Mouse (Mus musculus) midbrain, embryonic 10.5 days (tissue): Measurements from ENCODE around the gene Clk2. TPM values are rescaled to one million over a fixed set of nuclear protein-coding genes. Genes with fewer than 3 reads are reported as not detected.
"Not testable (repeated sequence)": the region's sequence is repeated elsewhere in the genome, so short reads cannot be mapped to it uniquely, and the experiment has no call there.

Experiments
- DNase-seq: peaks from one replicate; pipeline ENCODE4 v3.0.0-alpha.2; 2017; ENCODE audit warnings: low spot score
- H3K27ac ChIP-seq: fragments of 300-500 bp; sonication (generic); replicated peaks from 2 replicates; pipeline ENCODE4 v1.5.1; 2016; ENCODE audit warnings: mild to moderate bottlenecking
- H3K27me3 ChIP-seq: fragments of 300-500 bp; sonication (generic); 2 replicates; pipeline ENCODE4 v1.6.1; 2016; ENCODE audit warnings: low read depth, mild to moderate bottlenecking; ENCODE audit not compliant: poor library complexity, severe bottlenecking
- H3K36me3 ChIP-seq: fragments of 300-500 bp; sonication (generic); 2 replicates; pipeline ENCODE4 v1.6.1; 2016; ENCODE audit warnings: mild to moderate bottlenecking, moderate library complexity
- H3K4me1 ChIP-seq: fragments of 300-500 bp; sonication (generic); 2 replicates; pipeline ENCODE4 v1.6.1; 2016
- H3K4me3 ChIP-seq: fragments of 300-500 bp; sonication (generic); 2 replicates; pipeline ENCODE4 v1.5.1; 2016; ENCODE audit warnings: mild to moderate bottlenecking, moderate library complexity
- H3K9me3 ChIP-seq: fragments of 300-500 bp; sonication (generic); replicated peaks from 2 replicates; pipeline ENCODE4 v1.6.1; 2016; ENCODE audit warnings: mild to moderate bottlenecking
- WGBS: fragments of 180-500 bp; shearing (Covaris S2); methylation state at CpG from one replicate; pipeline ENCODE4 v1.1.7; 2016; 5-methylcytosine and 5-hydroxymethylcytosine counted together
- polyA plus RNA-seq: library from polyadenylated mRNA; unstranded; fragments of >200 nt; fragmentation: Nextera tagmentation; extraction: Ambion mirVana; gene quantifications from 2 replicates; pipeline ENCODE4 v1.2.1, GENCODE M21; 2016

The Clk2 gene
- polyA plus RNA-seq, 1 experiment from 2014 or later: 34.0 TPM

DNA sequence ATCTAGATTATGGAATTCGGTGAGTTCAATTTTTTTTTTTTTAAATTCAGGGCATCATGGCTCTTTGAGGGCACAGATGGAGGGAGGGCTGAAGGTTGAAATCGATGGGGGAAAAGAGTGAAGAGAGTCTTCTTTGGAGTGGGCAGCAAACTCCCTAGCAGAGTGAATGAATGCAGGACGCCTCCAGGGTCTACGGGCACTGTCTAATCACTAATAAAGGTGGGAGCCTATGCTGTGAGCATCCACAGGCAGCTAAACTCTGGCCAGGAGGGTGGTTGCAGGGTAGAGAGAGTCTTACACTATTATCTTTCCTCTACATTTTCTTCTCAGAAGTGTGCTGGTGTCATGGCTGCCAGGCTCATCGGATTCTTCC is 38.5 kb downstream of the Clk2 start:
- peak overlapping the region; percentile 56 for H3K4me3 ChIP-seq
- peaks cover 43% of the 10 kb centered on the region for H3K36me3 ChIP-seq
- 45% methylated on average over 5 of the region's 5 CpGs for WGBS
- H3K9me3 ChIP-seq: no peaks in the 10 kb centered on the region
- peak overlapping the region; percentile 23 for H3K27ac ChIP-seq
- no peaks in the 10 kb centered on the region for H3K27me3 ChIP-seq
- DNase-seq: no peak
- H3K4me1 ChIP-seq: peaks cover 9% of the 10 kb centered on the region

DNA sequence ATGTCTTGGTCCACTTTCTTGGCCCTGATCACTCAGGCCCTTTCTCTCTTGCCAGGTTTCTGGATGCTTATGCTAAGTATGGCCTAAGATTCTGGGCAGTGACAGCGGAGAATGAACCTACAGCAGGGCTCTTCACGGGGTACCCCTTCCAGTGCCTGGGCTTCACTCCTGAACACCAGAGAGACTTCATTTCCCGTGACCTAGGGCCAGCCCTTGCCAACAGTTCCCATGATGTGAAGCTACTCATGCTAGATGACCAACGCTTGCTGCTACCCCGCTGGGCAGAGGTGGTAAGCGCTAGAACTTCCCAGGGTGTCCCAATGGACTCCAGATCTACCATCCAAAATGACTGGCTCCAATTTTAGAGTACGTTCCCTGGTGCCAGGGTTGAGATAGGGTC is 41.5 kb downstream of the Clk2 start:
- H3K36me3 ChIP-seq: peaks cover 73% of the 10 kb centered on the region

DNA sequence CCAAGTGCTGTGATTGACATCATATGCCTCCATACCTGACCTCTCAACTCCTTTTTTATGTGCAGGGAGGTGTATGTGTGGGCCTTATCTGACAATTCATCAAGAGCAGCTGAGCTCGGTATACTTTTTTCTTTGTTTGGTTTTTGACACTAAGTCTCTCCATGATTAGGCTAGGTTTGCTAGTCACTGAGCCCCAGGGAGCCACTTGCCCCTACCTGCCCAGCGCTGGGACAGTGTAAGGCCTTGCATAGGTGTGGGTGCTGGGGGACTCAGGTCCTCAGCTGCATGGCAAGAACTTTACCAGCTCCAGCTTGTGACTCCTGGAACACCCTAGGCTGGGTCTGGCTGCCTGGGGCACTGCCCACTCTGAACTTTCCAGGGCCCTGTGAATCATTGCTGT is 42.1 kb downstream of the Clk2 start:
- 88% methylated on average over 2 of the region's 2 CpGs for WGBS
- no peaks in the 10 kb centered on the region for H3K27me3 ChIP-seq
- peaks cover 9% of the 10 kb centered on the region for H3K4me1 ChIP-seq
- H3K9me3 ChIP-seq: no peaks in the 10 kb centered on the region
- no peak overlapping the region for H3K27ac ChIP-seq
- no peak overlapping the region for H3K4me3 ChIP-seq
- no peak for DNase-seq
- peaks cover 79% of the 10 kb centered on the region for H3K36me3 ChIP-seq

More for the DNA sequence above, 41.5 kb downstream of the Clk2 start:
- Histone ChIP-seq H3K27ac (no peak overlapping the region), H3K27me3 (no peaks in the 10 kb centered on the region), H3K4me1 (peaks cover 9% of the 10 kb centered on the region), H3K9me3 (no peaks in the 10 kb centered on the region), H3K4me3 (no peak overlapping the region)
- WGBS: 93% methylated on average over 7 of the region's 7 CpGs
- no peak for DNase-seq

DNA sequence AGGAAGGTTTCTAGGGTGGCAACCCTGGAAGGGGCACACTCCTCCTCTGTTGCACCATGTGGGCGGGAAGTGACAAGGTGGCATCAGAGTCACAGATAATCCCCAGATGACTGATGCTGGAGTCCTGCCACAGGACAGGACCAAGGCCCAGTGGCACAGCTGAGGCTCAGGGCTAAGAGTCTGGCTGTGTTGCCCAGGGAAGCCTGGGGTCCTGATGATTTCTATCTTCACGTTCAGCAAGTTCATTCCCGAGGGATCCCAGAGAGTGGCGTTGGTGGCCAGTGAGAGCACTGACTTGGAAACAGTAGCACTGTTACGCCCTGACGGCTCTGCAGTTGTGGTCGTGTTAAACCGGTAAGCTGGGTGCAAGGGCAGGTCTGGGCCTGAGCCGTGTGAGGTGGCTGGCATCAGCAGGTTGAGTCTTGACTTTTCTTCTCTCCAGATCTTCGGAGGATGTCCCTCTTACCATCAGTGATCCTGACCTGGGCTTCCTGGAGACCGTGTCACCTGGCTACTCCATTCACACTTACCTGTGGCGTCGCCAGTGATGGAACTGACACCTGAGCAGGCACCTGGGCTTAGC is 43.6 kb downstream of the Clk2 start:
- H3K4me3 ChIP-seq: no peak overlapping the region
- H3K4me1 ChIP-seq: peaks cover 17% of the 10 kb centered on the region
- no peak overlapping the region for H3K27ac ChIP-seq
- H3K36me3 ChIP-seq: peaks cover 80% of the 10 kb centered on the region
- H3K27me3 ChIP-seq: no peaks in the 10 kb centered on the region
- no peak for DNase-seq
- H3K9me3 ChIP-seq: no peaks in the 10 kb centered on the region
- 92% methylated on average over 13 of the region's 13 CpGs for WGBS

DNA sequence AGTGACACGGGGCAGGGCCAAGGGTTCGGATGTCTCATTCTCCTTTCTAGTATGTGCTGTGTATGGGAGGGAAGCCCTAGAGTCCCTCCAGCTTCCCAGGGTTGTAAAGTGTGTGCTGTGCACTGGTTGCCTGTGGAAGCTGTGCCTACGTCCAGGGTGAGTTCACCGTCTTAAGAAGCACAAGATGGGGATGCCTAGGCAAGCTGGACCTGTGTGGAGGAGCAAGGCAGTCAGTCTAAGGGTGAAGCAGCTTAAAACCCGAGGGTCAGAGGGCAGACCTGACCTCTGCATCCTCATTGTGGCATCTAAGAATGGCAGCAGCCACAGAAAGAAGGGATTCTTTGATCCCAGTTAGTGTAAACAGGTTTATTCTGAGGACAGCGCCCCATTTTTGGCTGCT is 44.1 kb downstream of the Clk2 start:
- 88% methylated on average over 6 of the region's 6 CpGs for WGBS
- no peak overlapping the region for H3K4me3 ChIP-seq
- DNase-seq: no peak
- peaks cover 80% of the 10 kb centered on the region for H3K36me3 ChIP-seq
- H3K4me1 ChIP-seq: peaks cover 17% of the 10 kb centered on the region
- no peaks in the 10 kb centered on the region for H3K9me3 ChIP-seq
- H3K27me3 ChIP-seq: no peaks in the 10 kb centered on the region
- H3K27ac ChIP-seq: no peak overlapping the region

DNA sequence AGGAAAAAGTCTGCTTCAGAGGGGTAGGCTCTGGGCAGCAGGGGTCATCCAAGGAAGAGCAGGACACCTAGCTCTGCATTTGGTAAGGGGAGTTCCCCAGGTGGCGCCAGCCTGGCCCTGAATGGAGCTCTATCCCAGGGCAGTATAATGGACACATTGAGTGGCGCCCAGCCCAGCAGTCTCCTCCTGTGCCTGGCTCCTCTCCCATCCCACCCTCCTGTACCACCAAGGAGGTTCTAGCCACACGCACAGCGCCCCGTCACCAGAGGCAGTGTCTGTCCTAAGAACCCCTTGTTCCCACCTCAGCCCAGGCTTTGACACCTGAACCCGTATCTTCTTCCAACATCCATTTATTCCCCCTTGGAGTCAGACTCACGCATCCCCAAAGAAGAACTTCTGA is 45.1 kb downstream of the Clk2 start:
- Histone ChIP-seq H3K9me3 (no peaks in the 10 kb centered on the region), H3K36me3 (peaks cover 71% of the 10 kb centered on the region), H3K4me3 (no peak overlapping the region), H3K27ac (no peak overlapping the region), H3K4me1 (peaks cover 20% of the 10 kb centered on the region), H3K27me3 (no peaks in the 10 kb centered on the region)
- DNase-seq: no peak
- 91% methylated on average over 7 of the region's 7 CpGs for WGBS

DNA sequence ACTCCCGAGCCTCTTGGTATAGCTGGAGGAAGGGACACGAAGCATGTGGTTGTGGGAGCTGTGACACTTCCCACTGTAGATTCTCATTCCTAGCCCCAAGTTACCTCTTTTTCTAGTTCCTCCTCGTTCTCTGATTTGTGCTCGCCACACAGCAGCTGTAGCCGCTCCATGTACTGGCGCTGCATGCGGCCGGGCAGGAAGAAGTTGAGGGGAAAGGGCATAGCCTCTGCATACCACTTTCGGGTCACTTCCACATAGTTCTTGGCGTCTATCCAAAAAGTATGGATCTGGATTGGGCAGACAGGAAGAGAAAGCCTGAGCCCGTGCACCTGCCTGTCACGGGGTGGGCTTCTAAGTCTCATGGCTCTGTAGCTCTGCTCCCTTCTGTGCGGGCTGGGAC is 45.6 kb downstream of the Clk2 start:
- H3K36me3 ChIP-seq: peaks cover 66% of the 10 kb centered on the region
- 92% methylated on average over 13 of the region's 13 CpGs for WGBS

DNA sequence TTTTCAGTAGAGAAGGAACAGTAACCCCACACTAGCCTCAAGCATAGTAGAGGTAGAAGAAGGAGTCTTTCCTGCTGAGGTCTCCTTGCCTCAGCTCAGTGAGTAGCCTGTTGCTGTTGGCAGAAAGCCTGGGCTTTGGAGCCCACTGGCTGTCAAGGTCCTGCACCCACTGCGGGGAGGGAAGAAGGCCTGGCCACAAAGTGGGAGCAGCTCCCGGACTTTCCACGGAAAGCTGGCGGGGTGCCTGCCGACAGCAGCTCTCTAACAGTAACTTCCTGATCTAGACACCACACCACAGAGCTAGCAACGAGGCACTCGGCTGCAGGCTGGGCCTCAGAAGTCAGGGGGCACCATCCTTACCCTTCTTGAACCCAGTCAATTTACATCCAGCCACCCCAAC is 46.1 kb downstream of the Clk2 start:
- peaks cover 61% of the 10 kb centered on the region for H3K36me3 ChIP-seq

More for the DNA sequence above, 45.6 kb downstream of the Clk2 start:
- Histone ChIP-seq H3K27ac (no peak overlapping the region), H3K4me3 (no peak overlapping the region), H3K9me3 (no peaks in the 10 kb centered on the region), H3K27me3 (no peaks in the 10 kb centered on the region), H3K4me1 (peaks cover 25% of the 10 kb centered on the region)
- DNase-seq: no peak

DNA sequence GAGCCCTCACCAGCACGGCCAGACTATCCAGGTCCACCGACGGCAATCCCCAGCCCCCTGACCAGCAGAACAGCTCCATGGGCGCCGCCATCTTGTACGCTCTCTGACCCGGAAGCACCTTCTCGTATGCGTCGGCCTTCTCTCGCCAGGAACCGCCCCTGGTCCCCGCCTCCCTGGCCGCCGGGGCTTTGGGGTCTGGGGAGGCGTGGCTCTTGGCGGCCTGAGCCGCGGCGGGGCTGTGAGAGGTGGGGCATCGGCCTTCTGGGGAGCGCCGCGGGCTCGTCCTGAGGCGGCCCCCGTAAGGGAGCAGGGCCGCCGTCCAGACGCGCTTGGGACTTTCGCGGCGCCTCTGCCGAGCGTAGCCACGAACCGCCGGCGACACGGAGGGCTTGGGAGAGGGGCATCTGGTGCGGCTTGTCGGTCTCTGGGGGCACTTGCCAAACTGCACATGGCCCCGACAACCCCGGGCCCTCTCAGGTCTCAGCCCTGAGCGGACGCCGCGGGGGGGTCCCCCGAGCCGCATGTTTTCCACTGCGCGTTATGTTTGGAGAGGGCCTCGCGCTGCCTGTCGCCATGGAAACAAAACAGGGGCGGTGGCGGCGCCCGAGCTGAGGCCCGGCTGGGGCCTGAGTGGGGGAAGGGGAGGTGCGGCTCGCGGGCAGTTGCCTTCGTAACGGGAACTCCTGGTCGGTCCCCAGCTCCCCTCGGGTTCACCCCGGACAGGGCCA is 49.4 kb downstream of the Clk2 start:
- peak overlapping the region; percentile 97 for H3K27ac ChIP-seq
- under 1% methylated on average over 66 of the region's 69 CpGs for WGBS
- peaks cover 52% of the 10 kb centered on the region for H3K36me3 ChIP-seq
- no peaks in the 10 kb centered on the region for H3K27me3 ChIP-seq
- H3K9me3 ChIP-seq: no peaks in the 10 kb centered on the region
- peak; percentile 96 for DNase-seq
- H3K4me1 ChIP-seq: peaks cover 62% of the 10 kb centered on the region
- H3K4me3 ChIP-seq: peak overlapping the region; percentile 81

More for the DNA sequence above, 46.1 kb downstream of the Clk2 start:
- H3K27ac ChIP-seq: no peak overlapping the region
- no peaks in the 10 kb centered on the region for H3K9me3 ChIP-seq
- DNase-seq: no peak
- H3K4me1 ChIP-seq: peaks cover 30% of the 10 kb centered on the region
- H3K27me3 ChIP-seq: no peaks in the 10 kb centered on the region
- H3K4me3 ChIP-seq: no peak overlapping the region
- WGBS: 82% methylated on average over 7 of the region's 7 CpGs

DNA sequence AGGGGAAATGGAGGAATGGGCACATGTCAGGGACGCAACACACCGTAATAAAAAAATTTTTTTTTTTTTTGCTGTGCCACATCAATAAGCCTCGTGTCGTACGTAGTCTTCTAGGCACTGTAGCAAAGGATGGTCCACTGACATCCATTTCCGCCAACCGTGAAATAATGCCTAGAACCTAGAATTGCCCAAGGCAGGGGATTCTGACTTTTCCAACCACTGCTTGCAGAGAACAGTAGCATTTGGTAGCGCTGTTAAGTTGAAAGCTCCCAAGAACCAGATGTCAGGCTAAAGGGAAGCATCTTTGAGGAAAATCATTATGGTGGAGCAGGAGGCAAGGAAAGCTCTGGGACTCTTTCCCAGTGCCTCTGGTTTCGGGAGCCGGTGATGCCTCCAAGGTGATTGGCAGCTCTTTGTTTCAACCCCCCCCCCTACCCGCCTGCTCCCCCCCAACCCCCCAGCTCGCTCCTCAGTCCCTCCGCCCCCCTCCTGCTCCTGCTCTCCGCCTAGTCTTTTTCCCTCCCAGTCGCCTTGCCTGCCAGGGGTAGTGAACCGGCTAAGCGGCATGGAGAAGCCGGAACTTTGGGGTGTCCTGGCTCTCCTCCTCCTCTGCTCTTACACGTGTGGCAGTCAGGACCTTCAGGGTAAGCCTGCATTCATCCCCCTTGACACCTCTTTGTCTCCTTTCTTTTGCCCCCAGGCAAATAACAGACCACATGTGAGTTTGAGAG is 50.3 kb downstream of the Clk2 start, which contains the start of gene Thbs3:
Gene Thbs3, plus strand, starts transcription at position 500 of the 731 bp plus-strand sequence.
- 1% methylated on average over 19 of the region's 19 CpGs for WGBS
- DNase-seq: peak; percentile 82
- Histone ChIP-seq H3K27me3 (no peaks in the 10 kb centered on the region), H3K9me3 (no peaks in the 10 kb centered on the region), H3K27ac (peak within 1 kb of the TSS; percentile 97), H3K4me1 (peaks cover 71% of the 10 kb centered on the region), H3K4me3 (peak within 1 kb of the TSS; percentile 81), H3K36me3 (peaks cover 52% of the 10 kb centered on the region)

DNA sequence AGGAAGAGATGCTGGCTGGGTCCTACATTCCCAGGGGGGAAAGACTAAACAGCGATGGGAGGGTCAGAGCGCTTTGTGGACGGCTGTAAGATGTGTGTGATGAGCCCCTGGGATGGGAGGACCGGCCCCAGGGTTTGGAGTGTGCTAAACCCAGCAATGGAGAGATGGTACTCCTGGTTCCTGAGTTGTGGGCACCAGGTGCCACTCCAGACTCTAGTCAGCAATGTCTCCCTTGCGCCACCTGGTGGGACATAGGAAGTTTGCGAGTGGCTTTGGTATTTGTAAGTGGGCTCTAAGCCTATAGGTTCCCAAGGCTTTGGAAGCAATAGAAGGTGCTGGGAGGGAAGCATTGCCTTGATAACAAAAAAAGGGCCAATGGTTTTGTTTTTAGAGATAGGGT is 51.3 kb downstream of the Clk2 start:
- DNase-seq: peak; percentile 88
- WGBS: 0% methylated on average over 6 of the region's 6 CpGs
- Histone ChIP-seq H3K36me3 (peaks cover 50% of the 10 kb centered on the region), H3K27me3 (no peaks in the 10 kb centered on the region), H3K4me1 (peaks cover 79% of the 10 kb centered on the region), H3K9me3 (no peaks in the 10 kb centered on the region), H3K4me3 (peak overlapping the region; percentile 81), H3K27ac (peak overlapping the region; percentile 97)

DNA sequence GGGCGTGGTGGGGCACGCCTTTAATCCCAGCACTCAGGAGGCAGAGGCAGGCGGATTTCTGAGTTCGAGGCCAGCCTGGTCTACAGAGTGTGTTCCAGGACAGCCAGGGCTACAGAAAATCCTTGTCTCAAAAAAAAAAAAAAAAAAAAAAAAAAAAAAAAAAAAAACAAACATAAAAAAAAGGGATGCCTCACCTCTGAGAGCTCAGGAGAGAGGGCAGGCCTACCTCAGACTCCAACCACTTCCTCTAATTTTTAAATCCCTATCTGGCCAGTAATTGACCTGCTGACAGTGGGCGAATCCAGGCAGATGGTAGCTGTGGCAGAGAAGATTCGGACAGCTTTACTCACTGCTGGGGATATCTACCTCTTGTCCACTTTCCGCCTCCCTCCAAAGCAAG is 51.8 kb downstream of the Clk2 start:
- 76% methylated on average over 7 of the region's 7 CpGs for WGBS
- H3K36me3 ChIP-seq: peaks cover 50% of the 10 kb centered on the region
- H3K4me1 ChIP-seq: peaks cover 84% of the 10 kb centered on the region
- peak overlapping the region; percentile 81; the same call in 1 of the 2 replicates for H3K4me3 ChIP-seq
- not testable (repeated sequence) for H3K9me3 ChIP-seq, DNase-seq, H3K27me3 ChIP-seq
- H3K27ac ChIP-seq: peak overlapping the region; percentile 97

DNA sequence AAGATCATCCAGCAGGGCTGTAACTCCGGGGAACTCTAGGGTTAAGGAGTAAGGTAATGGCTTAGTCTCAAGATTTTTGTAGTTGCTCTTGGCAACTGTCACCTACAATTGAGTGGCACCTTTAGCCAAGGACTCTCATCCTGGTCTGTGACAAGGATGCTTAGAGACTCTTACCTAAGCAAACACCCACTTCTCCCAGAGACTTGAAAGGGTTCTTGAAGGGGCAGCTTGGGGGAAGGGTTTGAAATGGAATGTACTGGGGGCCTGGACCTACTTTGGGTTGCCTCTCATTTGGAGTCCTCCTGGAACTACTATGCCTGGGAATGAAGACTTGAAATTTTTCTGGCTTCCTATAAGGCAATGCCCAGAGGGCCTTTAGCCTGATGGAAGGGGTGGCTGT is 53.7 kb downstream of the Clk2 start:
- no peaks in the 10 kb centered on the region for H3K27me3 ChIP-seq
- H3K36me3 ChIP-seq: peaks cover 65% of the 10 kb centered on the region
- DNase-seq: no peak
- no peaks in the 10 kb centered on the region for H3K9me3 ChIP-seq
- H3K4me1 ChIP-seq: peaks cover 91% of the 10 kb centered on the region
- peak overlapping the region; percentile 6; the same call in 1 of the 2 replicates for H3K4me3 ChIP-seq
- peak overlapping the region; percentile 67; the same call in 1 of the 2 replicates for H3K27ac ChIP-seq
- WGBS: 89% methylated on average over 1 of the region's 1 CpGs
